Mouse (Mus musculus): ENCODE measurements around the gene Tma7. TPM values are rescaled to one million over a fixed set of nuclear protein-coding genes. Genes with fewer than 3 reads are reported as not detected.

Tma7 gene
- polyA plus RNA-seq (2012; rRNA removed): 144 and 152 TPM in 2 replicates

DNA sequence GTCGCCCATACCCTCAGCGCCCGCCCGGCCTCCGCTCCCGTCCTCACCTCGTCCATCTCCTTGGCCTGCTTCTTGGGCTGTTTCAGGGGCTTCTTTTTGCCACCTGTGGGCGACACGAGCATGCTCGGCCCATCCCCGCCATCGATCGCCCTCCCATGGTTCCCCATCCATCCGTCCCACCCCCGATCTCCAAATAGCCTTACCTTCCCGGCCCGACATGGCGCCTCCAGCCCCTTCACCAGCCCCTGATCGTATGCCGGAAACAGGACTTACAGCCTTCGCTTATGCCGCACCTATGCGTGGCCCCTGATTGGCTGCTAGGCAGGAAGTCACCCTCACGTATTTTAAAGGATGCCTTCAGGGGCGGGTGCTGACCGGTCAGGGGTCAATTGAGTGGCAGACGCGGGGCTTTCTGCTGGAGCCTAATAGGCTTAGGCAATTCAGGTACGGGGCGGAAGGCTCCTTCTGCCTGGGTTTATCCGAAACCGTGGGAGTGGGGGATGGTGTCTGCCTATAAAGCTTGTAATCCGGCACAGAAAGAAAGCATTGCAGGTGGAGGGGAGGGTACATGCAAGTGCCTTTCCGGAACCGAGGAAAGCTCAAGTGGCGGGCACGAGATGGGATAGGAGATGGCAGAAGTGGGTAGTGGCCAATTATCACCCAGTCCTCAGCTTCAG lies at the start of gene Tma7, which contains the start of gene Ccdc51:
Tma7 (minus strand) TSS at position 464 of the 677 bp plus-strand sequence.
Ccdc51 (plus strand) TSS at position 370 of the 677 bp plus-strand sequence.
- peak; percentile 86 to 89 for DNase-seq
- Histone ChIP-seq H3K27me3 (ENCODE audit: control insufficient read depth, insufficient read depth, low read length) (no peaks in the 10 kb centered on the region), H3K4me1 (ENCODE audit: control insufficient read depth, insufficient read depth, low read length) (peaks cover 3% of the 10 kb centered on the region; the same call in 1 of the 2 replicates), H3K4me3 (replicated peaks; ENCODE audit: insufficient read depth, low read depth, low read length) (peak within 1 kb of the TSS; percentile 71), H3K27ac (ENCODE audit: insufficient read depth, low read length) (peak within 1 kb of the TSS; percentile 8; the same call in 1 of the 2 replicates)
- under 1% methylated on average over 37 of the region's 37 CpGs for WGBS
- TF ChIP-seq POLR2A (IDR thresholded peaks at IDR 0.05; ENCODE audit: borderline replicate concordance, insufficient read depth, low read length) (peak; percentile 78; the same call in 1 of the 2 replicates), CTCF (IDR thresholded peaks at IDR 0.05; ENCODE audit: borderline replicate concordance, insufficient read depth, low read depth, low read length) (no peak)

DNA sequence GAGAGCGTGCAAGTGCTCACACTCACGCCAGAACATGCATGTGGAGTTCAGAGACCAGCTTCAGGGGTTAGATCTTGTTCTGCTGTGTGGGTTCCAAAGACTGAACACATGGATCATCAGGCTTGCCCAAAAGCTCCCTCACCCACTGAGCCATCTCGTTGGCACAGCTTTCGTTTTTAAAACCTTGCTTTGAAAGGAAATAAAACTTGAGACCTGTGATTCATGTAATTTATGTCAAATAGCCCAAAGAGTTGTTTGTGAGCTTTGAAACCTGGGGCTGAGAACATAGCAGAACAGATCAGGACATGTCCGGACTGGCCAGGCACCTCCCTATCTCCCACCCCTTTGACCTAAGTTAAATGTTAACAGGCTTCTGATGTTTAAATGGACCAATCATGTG lies 47.7 kb upstream of the Tma7 start:
- H3K4me3 ChIP-seq (replicated peaks; ENCODE audit: insufficient read depth, low read depth, low read length): no peak overlapping the region
- no peaks in the 10 kb centered on the region for H3K4me1 ChIP-seq (ENCODE audit: control insufficient read depth, insufficient read depth, low read length)
- TF ChIP-seq POLR2A (IDR thresholded peaks at IDR 0.05; ENCODE audit: borderline replicate concordance, insufficient read depth, low read length) (no peak), CTCF (IDR thresholded peaks at IDR 0.05; ENCODE audit: borderline replicate concordance, insufficient read depth, low read depth, low read length) (no peak)
- 84% methylated on average over 5 of the region's 5 CpGs for WGBS
- H3K27ac ChIP-seq (ENCODE audit: insufficient read depth, low read length): no peak overlapping the region
- no peak for DNase-seq
- no peaks in the 10 kb centered on the region for H3K27me3 ChIP-seq (ENCODE audit: control insufficient read depth, insufficient read depth, low read length)

DNA sequence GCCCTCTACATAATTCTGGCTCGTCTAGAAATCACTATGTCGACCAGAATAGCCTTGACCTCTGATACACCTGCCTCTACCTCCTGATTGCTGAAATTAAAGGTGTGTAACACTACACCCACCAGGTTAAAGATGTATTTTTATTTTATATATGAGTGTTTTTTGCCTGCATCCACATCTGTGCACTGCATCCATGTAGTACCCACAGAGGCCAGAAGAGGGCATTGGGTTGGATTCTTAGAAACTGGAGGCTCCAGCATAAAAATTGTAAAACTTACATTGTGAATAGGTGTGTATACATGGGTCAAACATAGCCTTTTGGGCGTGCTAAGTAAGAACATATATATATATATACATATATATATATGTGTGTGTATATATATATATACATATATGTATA lies 45.8 kb upstream of the Tma7 start:
- Histone ChIP-seq H3K4me1 (ENCODE audit: control insufficient read depth, insufficient read depth, low read length) (no peaks in the 10 kb centered on the region), H3K27ac (ENCODE audit: insufficient read depth, low read length) (no peak overlapping the region), H3K27me3 (ENCODE audit: control insufficient read depth, insufficient read depth, low read length) (no peaks in the 10 kb centered on the region), H3K4me3 (replicated peaks; ENCODE audit: insufficient read depth, low read depth, low read length) (no peak overlapping the region)
- DNase-seq: no peak
- TF ChIP-seq POLR2A (IDR thresholded peaks at IDR 0.05; ENCODE audit: borderline replicate concordance, insufficient read depth, low read length): no peak
- 53% methylated on average over 3 of the region's 3 CpGs for WGBS

DNA sequence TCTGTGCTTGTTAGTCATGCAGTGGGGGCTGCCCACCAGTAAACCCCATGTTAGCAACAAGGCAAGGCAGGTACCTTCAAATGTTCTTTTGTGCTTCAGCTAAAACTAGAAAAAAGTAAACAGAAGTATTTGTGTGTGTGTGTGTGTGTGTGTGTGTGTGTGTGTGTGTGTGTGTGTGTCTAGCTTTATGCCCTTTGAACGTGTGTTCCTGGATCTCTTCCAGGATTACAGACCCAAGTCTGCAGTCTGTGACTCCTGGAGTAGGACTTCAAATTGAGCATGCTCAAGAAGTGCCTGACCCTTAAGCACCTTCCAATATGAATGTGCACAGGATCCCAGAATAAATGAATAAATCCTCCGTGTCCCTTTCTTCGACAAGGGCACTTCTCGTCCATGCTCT lies 44.7 kb upstream of the Tma7 start:
- Histone ChIP-seq H3K27ac (ENCODE audit: insufficient read depth, low read length) (no peak overlapping the region), H3K4me1 (ENCODE audit: control insufficient read depth, insufficient read depth, low read length) (no peaks in the 10 kb centered on the region), H3K27me3 (ENCODE audit: control insufficient read depth, insufficient read depth, low read length) (no peaks in the 10 kb centered on the region), H3K4me3 (replicated peaks; ENCODE audit: insufficient read depth, low read depth, low read length) (no peak overlapping the region)
- WGBS: 70% methylated on average over 4 of the region's 4 CpGs
- DNase-seq: no peak
- TF ChIP-seq POLR2A (IDR thresholded peaks at IDR 0.05; ENCODE audit: borderline replicate concordance, insufficient read depth, low read length): no peak
- no peak for TF ChIP-seq CTCF (IDR thresholded peaks at IDR 0.05; ENCODE audit: borderline replicate concordance, insufficient read depth, low read depth, low read length)

DNA sequence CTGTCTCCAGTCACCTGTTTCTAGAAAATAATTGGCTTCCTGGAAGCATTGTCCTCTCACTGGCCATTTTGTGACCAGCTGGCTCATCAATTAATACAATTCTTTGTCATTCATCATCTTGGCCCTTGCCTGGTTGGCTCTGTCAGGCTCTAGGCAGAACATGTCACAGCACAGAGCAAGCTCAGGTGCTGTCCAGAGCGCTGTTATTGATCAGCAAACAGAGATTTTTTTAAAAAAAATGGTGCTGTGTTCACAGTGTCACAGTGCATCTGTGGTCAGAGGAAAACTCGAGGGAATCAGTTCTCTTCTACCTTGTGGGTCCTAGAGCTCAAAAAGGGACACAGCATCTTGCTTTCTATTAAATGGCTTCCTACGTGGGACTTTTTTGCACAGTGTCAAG lies 43.1 kb upstream of the Tma7 start:
- no peak overlapping the region for H3K27ac ChIP-seq (ENCODE audit: insufficient read depth, low read length)
- TF ChIP-seq POLR2A (IDR thresholded peaks at IDR 0.05; ENCODE audit: borderline replicate concordance, insufficient read depth, low read length): no peak
- DNase-seq: no peak
- 70% methylated on average over 3 of the region's 3 CpGs for WGBS
- H3K27me3 ChIP-seq (ENCODE audit: control insufficient read depth, insufficient read depth, low read length): no peaks in the 10 kb centered on the region
- H3K4me3 ChIP-seq (replicated peaks; ENCODE audit: insufficient read depth, low read depth, low read length): no peak overlapping the region
- no peaks in the 10 kb centered on the region for H3K4me1 ChIP-seq (ENCODE audit: control insufficient read depth, insufficient read depth, low read length)

DNA sequence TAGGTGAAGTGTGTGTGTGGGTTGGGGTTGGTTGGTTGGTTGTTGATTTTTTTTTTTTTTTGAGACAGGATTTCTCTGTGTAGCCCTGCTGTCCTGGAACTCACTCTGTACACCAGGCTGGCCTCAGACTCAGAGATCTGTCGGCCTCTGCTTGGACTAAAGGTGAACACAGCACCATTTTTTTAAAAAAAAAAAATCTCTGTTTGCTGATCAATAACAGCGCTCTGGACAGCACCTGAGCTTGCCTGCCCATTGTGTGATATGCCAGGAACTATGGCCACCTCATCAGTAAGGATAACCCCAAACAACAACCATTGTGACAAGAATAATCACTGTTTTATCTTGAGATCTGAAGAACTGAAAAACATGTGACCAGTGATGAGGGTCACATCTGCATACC lies 42.7 kb upstream of the Tma7 start:
- no peaks in the 10 kb centered on the region for H3K4me1 ChIP-seq (ENCODE audit: control insufficient read depth, insufficient read depth, low read length)
- DNase-seq: no peak
- WGBS: 86% methylated on average over 2 of the region's 2 CpGs
- H3K27me3 ChIP-seq (ENCODE audit: control insufficient read depth, insufficient read depth, low read length): no peaks in the 10 kb centered on the region
- no peak overlapping the region for H3K27ac ChIP-seq (ENCODE audit: insufficient read depth, low read length)
- TF ChIP-seq CTCF (IDR thresholded peaks at IDR 0.05; ENCODE audit: borderline replicate concordance, insufficient read depth, low read depth, low read length): no peak
- no peak overlapping the region for H3K4me3 ChIP-seq (replicated peaks; ENCODE audit: insufficient read depth, low read depth, low read length)

DNA sequence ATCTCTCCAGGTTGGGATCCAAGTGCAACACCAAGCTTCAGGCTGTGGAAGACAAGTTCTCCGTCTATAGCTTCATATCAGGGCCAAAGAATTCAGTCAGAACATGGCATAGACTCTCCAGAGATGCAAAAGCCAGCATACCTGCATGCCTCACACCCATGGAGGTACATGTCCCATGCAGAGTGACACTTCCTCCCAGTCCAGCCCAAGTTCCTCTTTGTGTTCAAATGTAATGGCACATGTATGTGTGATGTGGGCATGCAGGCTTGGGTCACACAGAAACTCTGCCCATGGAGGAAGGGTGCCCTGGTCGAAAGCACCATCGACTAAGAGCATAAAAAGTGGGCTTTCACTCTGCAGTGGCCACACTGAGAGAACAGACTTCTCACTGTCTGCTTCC lies 41.8 kb upstream of the Tma7 start:
- Histone ChIP-seq H3K4me3 (replicated peaks; ENCODE audit: insufficient read depth, low read depth, low read length) (no peak overlapping the region), H3K4me1 (ENCODE audit: control insufficient read depth, insufficient read depth, low read length) (no peaks in the 10 kb centered on the region), H3K27ac (ENCODE audit: insufficient read depth, low read length) (no peak overlapping the region), H3K27me3 (ENCODE audit: control insufficient read depth, insufficient read depth, low read length) (no peaks in the 10 kb centered on the region)
- 82% methylated on average over 3 of the region's 3 CpGs for WGBS
- TF ChIP-seq CTCF (IDR thresholded peaks at IDR 0.05; ENCODE audit: borderline replicate concordance, insufficient read depth, low read depth, low read length): no peak
- no peak for DNase-seq

DNA sequence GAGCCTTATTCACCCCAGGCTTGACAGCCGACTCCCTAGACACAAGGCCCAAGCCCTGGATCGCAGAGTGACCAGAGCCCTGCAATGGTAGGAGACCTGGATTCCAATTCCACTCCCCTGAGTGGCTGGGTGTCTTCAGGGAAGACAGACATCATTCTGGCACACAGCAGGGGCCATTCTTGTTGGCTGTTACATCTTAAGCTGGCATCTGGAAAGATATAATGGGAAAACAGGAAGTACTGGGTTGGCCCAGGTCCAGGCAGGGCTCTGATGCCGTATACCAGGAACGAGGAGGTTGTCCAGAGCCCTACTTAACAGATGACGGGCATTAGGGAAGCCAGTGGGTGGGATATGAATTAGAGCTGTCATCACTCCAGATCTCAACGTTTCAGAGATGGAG lies 40.9 kb upstream of the Tma7 start:
- TF ChIP-seq CTCF (IDR thresholded peaks at IDR 0.05; ENCODE audit: borderline replicate concordance, insufficient read depth, low read depth, low read length): no peak
- no peak for TF ChIP-seq POLR2A (IDR thresholded peaks at IDR 0.05; ENCODE audit: borderline replicate concordance, insufficient read depth, low read length)
- no peak overlapping the region for H3K4me3 ChIP-seq (replicated peaks; ENCODE audit: insufficient read depth, low read depth, low read length)
- DNase-seq: no peak
- H3K27ac ChIP-seq (ENCODE audit: insufficient read depth, low read length): no peak overlapping the region
- H3K27me3 ChIP-seq (ENCODE audit: control insufficient read depth, insufficient read depth, low read length): no peaks in the 10 kb centered on the region
- H3K4me1 ChIP-seq (ENCODE audit: control insufficient read depth, insufficient read depth, low read length): no peaks in the 10 kb centered on the region
- 24% methylated on average over 6 of the region's 6 CpGs for WGBS
